Mouse (Mus musculus) B cell, adult 62 days (primary cell): ENCODE results near the gene Ezr. TPM values are rescaled to one million over a fixed set of nuclear protein-coding genes. Genes with fewer than 3 reads are reported as not detected.

Experiments used
- total RNA-seq: library from RNA; stranded (reverse); gene quantifications from 4 replicates; pipeline ENCODE4 v1.2.4, GENCODE M21; 2023

The Ezr gene
- total RNA-seq = 498 to 517 TPM (median 512 TPM) in 4 replicates

GRCm38 (mm10) chr17:6782611-6783005 is at the start of gene Ezr:
Ezr (minus strand) TSS chr17:6782784.

Other genes starting within 250 kb of the Ezr start
- gene Dynlt1c, start 181.1 kb downstream of the Ezr start, total RNA-seq = 24.9 to 36.0 TPM (median 29.9 TPM) in 4 replicates
- 95.4 to 121 TPM (median 97.6 TPM) in 4 replicates for gene Dynlt1f, start 126.9 kb downstream of the Ezr start, total RNA-seq
- 2.8 to 4.2 TPM (median 3.2 TPM) in 4 replicates for gene Sytl3, start 123.7 kb downstream of the Ezr start, total RNA-seq
- 7.6 to 10.3 TPM (median 8.7 TPM) in 4 replicates for gene Rsph3b, start 165.9 kb upstream of the Ezr start, total RNA-seq
- gene Tagap1, start 178.4 kb upstream of the Ezr start, total RNA-seq = 55.9 to 66.8 TPM (median 64.1 TPM) in 4 replicates
- gene Rnaset2b, start 187.8 kb upstream of the Ezr start, total RNA-seq = 202 to 205 TPM (median 204 TPM) in 4 replicates
- 0.27 to 1.6 TPM (median 1.2 TPM) in 3 of 4 replicates, not detected in the other for gene Gm49721, start 196.1 kb upstream of the Ezr start, total RNA-seq
- not detected in 4 replicates for gene Gm1604a, start 242.8 kb upstream of the Ezr start, total RNA-seq